Mouse (Mus musculus): ENCODE measurements around the gene Wnt10a. TPM values are rescaled to one million over a fixed set of nuclear protein-coding genes. Genes with fewer than 3 reads are reported as not detected.
A peak's percentile ranks its signal among the peaks of the same experiment; 100 is the strongest.

Gene Wnt10a
- polyA plus RNA-seq (2014; fragmentation: Nextera tagmentation; extraction: Ambion mirVana), result 0.11 and 0.36 TPM in 2 replicates

GRCm38 (mm10) chr1:74791249-74791648 is at the start of gene Wnt10a:
Wnt10a (plus strand) TSS chr1:74791516.
- Histone ChIP-seq H3K4me2 (ENCODE audit: low read length) (peak within 1 kb of the TSS; percentile 54), H3K36me3 (ENCODE audit: control insufficient read depth, insufficient read depth, low read length) (no peaks in the 10 kb centered on the region), H3K9ac (replicated peaks; ENCODE audit: low read length) (no peak within 1 kb of the TSS), H3K9me3 (ENCODE audit: control insufficient read depth, low read length) (no peaks in the 10 kb centered on the region), H3K27ac (replicated peaks; ENCODE audit: low read depth, low read length) (no peak within 1 kb of the TSS), H3K4me1 (ENCODE audit: control insufficient read depth, insufficient read depth, low read length) (peaks cover 34% of the 10 kb centered on the region), H3K27me3 (ENCODE audit: control insufficient read depth, insufficient read depth, low read length) (peaks cover 78% of the 10 kb centered on the region), H3K4me3 (replicated peaks; ENCODE audit: low read depth, low read length) (peak within 1 kb of the TSS; percentile 25)
- peak; percentile 9; the same call in 1 of the 2 replicates for ATAC-seq (ENCODE audit: low FRiP score, low TSS enrichment)
- DNase-seq, result no peak
- WGBS, result 0% methylated on average over 11 of the region's 11 CpGs

- Histone ChIP-seq H3K27me3 (ENCODE audit: control insufficient read depth, insufficient read depth, low read length) (no peaks in the 10 kb centered on the region), H3K36me3 (ENCODE audit: control insufficient read depth, insufficient read depth, low read length) (no peaks in the 10 kb centered on the region), H3K4me1 (ENCODE audit: control insufficient read depth, insufficient read depth, low read length) (no peaks in the 10 kb centered on the region), H3K9ac (replicated peaks; ENCODE audit: low read length) (no peak overlapping the region), H3K4me2 (ENCODE audit: low read length) (no peak overlapping the region), H3K27ac (replicated peaks; ENCODE audit: low read depth, low read length) (no peak overlapping the region), H3K4me3 (replicated peaks; ENCODE audit: low read depth, low read length) (no peak overlapping the region), H3K9me3 (ENCODE audit: control insufficient read depth, low read length) (no peaks in the 10 kb centered on the region)
- WGBS, result 80% methylated on average over 5 of the region's 5 CpGs
- ATAC-seq (ENCODE audit: low FRiP score, low TSS enrichment) (no peak), DNase-seq (no peak)
These were observed 44.0 kb upstream of the Wnt10a start for GRCm38 (mm10) chr1:74747335-74747734.

- H3K4me2 ChIP-seq (ENCODE audit: low read length), result peak within 1 kb of the TSS; percentile 32
- ATAC-seq (ENCODE audit: low FRiP score, low TSS enrichment) (no peak), DNase-seq (peak; percentile 56)
- H3K4me3 ChIP-seq (replicated peaks; ENCODE audit: low read depth, low read length), result 0 out of 2 replicates have a peak within 1 kb of the TSS, but pooled peaks have one; percentile 0
- no peak within 1 kb of the TSS for H3K27ac ChIP-seq (replicated peaks; ENCODE audit: low read depth, low read length)
- H3K27me3 ChIP-seq (ENCODE audit: control insufficient read depth, insufficient read depth, low read length), result no peaks in the 10 kb centered on the region
- no peak within 1 kb of the TSS for H3K9ac ChIP-seq (replicated peaks; ENCODE audit: low read length)
- no peaks in the 10 kb centered on the region for H3K36me3 ChIP-seq (ENCODE audit: control insufficient read depth, insufficient read depth, low read length)
- H3K4me1 ChIP-seq (ENCODE audit: control insufficient read depth, insufficient read depth, low read length), result no peaks in the 10 kb centered on the region
- no peaks in the 10 kb centered on the region for H3K9me3 ChIP-seq (ENCODE audit: control insufficient read depth, low read length)
- 10% methylated on average over 30 of the region's 30 CpGs for WGBS
These were observed 42.6 kb upstream of the Wnt10a start, which contains the start of gene Prkag3 for GRCm38 (mm10) chr1:74748643-74749271. Prkag3 (minus strand) TSS chr1:74749221.

- 77% methylated on average over 7 of the region's 7 CpGs for WGBS
- H3K9me3 ChIP-seq (ENCODE audit: control insufficient read depth, low read length), result no peaks in the 10 kb centered on the region
- H3K4me2 ChIP-seq (ENCODE audit: low read length), result no peak overlapping the region
- H3K27ac ChIP-seq (replicated peaks; ENCODE audit: low read depth, low read length), result no peak overlapping the region
- H3K27me3 ChIP-seq (ENCODE audit: control insufficient read depth, insufficient read depth, low read length), result no peaks in the 10 kb centered on the region
- DNase-seq, result no peak
- no peaks in the 10 kb centered on the region for H3K4me1 ChIP-seq (ENCODE audit: control insufficient read depth, insufficient read depth, low read length)
- ATAC-seq (ENCODE audit: low FRiP score, low TSS enrichment), result no peak
- no peak overlapping the region for H3K4me3 ChIP-seq (replicated peaks; ENCODE audit: low read depth, low read length)
- no peak overlapping the region for H3K9ac ChIP-seq (replicated peaks; ENCODE audit: low read length)
- H3K36me3 ChIP-seq (ENCODE audit: control insufficient read depth, insufficient read depth, low read length), result no peaks in the 10 kb centered on the region
These were observed 42.0 kb upstream of the Wnt10a start for GRCm38 (mm10) chr1:74749301-74749700.

GRCm38 (mm10) chr1:74750683-74751082 is 40.6 kb upstream of the Wnt10a start:
- H3K27me3 ChIP-seq (ENCODE audit: control insufficient read depth, insufficient read depth, low read length), result no peaks in the 10 kb centered on the region
- no peak overlapping the region for H3K27ac ChIP-seq (replicated peaks; ENCODE audit: low read depth, low read length)
- no peak overlapping the region for H3K4me2 ChIP-seq (ENCODE audit: low read length)
- 86% methylated on average over 4 of the region's 4 CpGs for WGBS
- no peaks in the 10 kb centered on the region for H3K9me3 ChIP-seq (ENCODE audit: control insufficient read depth, low read length)
- H3K9ac ChIP-seq (replicated peaks; ENCODE audit: low read length), result no peak overlapping the region
- H3K36me3 ChIP-seq (ENCODE audit: control insufficient read depth, insufficient read depth, low read length), result no peaks in the 10 kb centered on the region
- H3K4me3 ChIP-seq (replicated peaks; ENCODE audit: low read depth, low read length), result no peak overlapping the region
- DNase-seq, result no peak
- no peaks in the 10 kb centered on the region for H3K4me1 ChIP-seq (ENCODE audit: control insufficient read depth, insufficient read depth, low read length)
- ATAC-seq (ENCODE audit: low FRiP score, low TSS enrichment), result no peak

GRCm38 (mm10) chr1:74752150-74752549 is 39.2 kb upstream of the Wnt10a start:
- no peak overlapping the region for H3K4me3 ChIP-seq (replicated peaks; ENCODE audit: low read depth, low read length)
- no peak overlapping the region for H3K9ac ChIP-seq (replicated peaks; ENCODE audit: low read length)
- WGBS, result 91% methylated on average over 8 of the region's 8 CpGs
- H3K27me3 ChIP-seq (ENCODE audit: control insufficient read depth, insufficient read depth, low read length), result no peaks in the 10 kb centered on the region
- no peaks in the 10 kb centered on the region for H3K4me1 ChIP-seq (ENCODE audit: control insufficient read depth, insufficient read depth, low read length)
- no peak overlapping the region for H3K27ac ChIP-seq (replicated peaks; ENCODE audit: low read depth, low read length)
- H3K36me3 ChIP-seq (ENCODE audit: control insufficient read depth, insufficient read depth, low read length), result no peaks in the 10 kb centered on the region
- H3K9me3 ChIP-seq (ENCODE audit: control insufficient read depth, low read length), result no peaks in the 10 kb centered on the region
- ATAC-seq (ENCODE audit: low FRiP score, low TSS enrichment) (no peak), DNase-seq (no peak)
- no peak overlapping the region for H3K4me2 ChIP-seq (ENCODE audit: low read length)

- Histone ChIP-seq H3K4me3 (replicated peaks; ENCODE audit: low read depth, low read length) (no peak overlapping the region), H3K4me1 (ENCODE audit: control insufficient read depth, insufficient read depth, low read length) (no peaks in the 10 kb centered on the region), H3K36me3 (ENCODE audit: control insufficient read depth, insufficient read depth, low read length) (no peaks in the 10 kb centered on the region), H3K4me2 (ENCODE audit: low read length) (no peak overlapping the region), H3K27me3 (ENCODE audit: control insufficient read depth, insufficient read depth, low read length) (no peaks in the 10 kb centered on the region), H3K27ac (replicated peaks; ENCODE audit: low read depth, low read length) (no peak overlapping the region), H3K9ac (replicated peaks; ENCODE audit: low read length) (no peak overlapping the region), H3K9me3 (ENCODE audit: control insufficient read depth, low read length) (no peaks in the 10 kb centered on the region)
- 95% methylated on average over 3 of the region's 3 CpGs for WGBS
- ATAC-seq (ENCODE audit: low FRiP score, low TSS enrichment) (no peak), DNase-seq (no peak)
These were observed 38.5 kb upstream of the Wnt10a start for GRCm38 (mm10) chr1:74752833-74753232.

GRCm38 (mm10) chr1:74753266-74753974 is 37.9 kb upstream of the Wnt10a start:
- 89% methylated on average over 8 of the region's 8 CpGs for WGBS
- H3K9me3 ChIP-seq (ENCODE audit: control insufficient read depth, low read length), result no peaks in the 10 kb centered on the region
- H3K9ac ChIP-seq (replicated peaks; ENCODE audit: low read length), result no peak overlapping the region
- H3K36me3 ChIP-seq (ENCODE audit: control insufficient read depth, insufficient read depth, low read length), result no peaks in the 10 kb centered on the region
- H3K4me1 ChIP-seq (ENCODE audit: control insufficient read depth, insufficient read depth, low read length), result no peaks in the 10 kb centered on the region
- H3K27ac ChIP-seq (replicated peaks; ENCODE audit: low read depth, low read length), result no peak overlapping the region
- DNase-seq (no peak), ATAC-seq (ENCODE audit: low FRiP score, low TSS enrichment) (no peak)
- no peaks in the 10 kb centered on the region for H3K27me3 ChIP-seq (ENCODE audit: control insufficient read depth, insufficient read depth, low read length)
- no peak overlapping the region for H3K4me3 ChIP-seq (replicated peaks; ENCODE audit: low read depth, low read length)
- no peak overlapping the region for H3K4me2 ChIP-seq (ENCODE audit: low read length)
